Mouse (Mus musculus) embryonic fibroblast, embryonic 13.5 days (primary cell): ENCODE results near the gene Zfp420.

Source experiments
- CTCF ChIP-seq: IDR thresholded peaks from 2 replicates; pipeline ENCODE4 v1.5.1; 2011; ENCODE audit warnings: mild to moderate bottlenecking, control low read depth, low read length, moderate library complexity, borderline replicate concordance; ENCODE audit not compliant: insufficient read depth
- POLR2A ChIP-seq: IDR thresholded peaks from 2 replicates; pipeline ENCODE4 v1.6.1; 2011; ENCODE audit warnings: low read depth, mild to moderate bottlenecking, control low read depth, low read length, moderate library complexity

- TF ChIP-seq CTCF (no peak), POLR2A (no peak)
Observed at GRCm38 (mm10) chr7:29874256-29874655, 14.5 kb downstream of the Zfp420 start.
